Mouse (Mus musculus): ENCODE measurements around the gene Rhd.

DNA sequence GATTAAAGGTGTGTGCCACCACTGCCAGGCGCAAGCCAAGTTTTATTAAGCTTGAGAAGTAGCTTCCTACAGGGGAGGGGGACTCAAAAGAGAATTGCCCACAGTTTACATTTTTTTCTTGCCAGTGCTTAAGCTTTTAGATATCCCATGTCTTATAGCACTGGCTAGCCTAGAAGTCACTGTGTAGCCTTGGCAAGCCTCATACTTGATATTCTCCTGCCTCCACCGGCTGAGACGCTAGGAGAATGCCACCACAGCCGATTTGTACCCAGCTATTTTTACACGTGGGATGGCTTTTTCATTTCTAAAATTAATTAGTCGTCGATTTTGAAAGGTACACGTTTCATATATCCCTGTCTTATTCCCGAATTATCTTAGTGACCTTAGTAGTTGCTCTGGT is 65.9 kb downstream of the Rhd start:
- no peak for TF ChIP-seq CTCF (IDR thresholded peaks at IDR 0.05; ENCODE audit: extremely low read depth, insufficient read depth, low read length)
- no peak for TF ChIP-seq POLR2A (IDR thresholded peaks at IDR 0.05; ENCODE audit: extremely low read depth, insufficient read depth, low read length)
